Mouse (Mus musculus): ENCODE measurements around the gene Smg6. TPM values are rescaled to one million over a fixed set of nuclear protein-coding genes. Genes with fewer than 3 reads are reported as not detected.

Smg6 gene
- total and polyA plus RNA-seq, 2 experiments from 2014 or later = 7.1 to 21.1 TPM

- H3K27ac ChIP-seq (ENCODE audit: low read depth) = peak overlapping the region; percentile 75
- peaks cover 11% of the 10 kb centered on the region; the same call in 1 of the 2 replicates for H3K4me1 ChIP-seq (ENCODE audit: control insufficient read depth, insufficient read depth)
- no peak for DNase-seq (ENCODE audit: low spot score)
- peak overlapping the region; percentile 74 for H3K4me2 ChIP-seq (ENCODE audit: low read depth, low read length)
- H3K9me3 ChIP-seq (replicated peaks; ENCODE audit: control insufficient read depth, low read length) = no peaks in the 10 kb centered on the region
- peaks cover 8% of the 10 kb centered on the region for H3K27me3 ChIP-seq (ENCODE audit: control insufficient read depth, insufficient read depth, low read length)
- 54% methylated on average over 12 of the region's 12 CpGs for WGBS
- peak overlapping the region; percentile 67 for H3K4me3 ChIP-seq (ENCODE audit: low read depth, low read length)
- no peak for ATAC-seq (ENCODE audit: insufficient read depth, low read depth)
- no peak for TF ChIP-seq CTCF (IDR thresholded peaks at IDR 0.05; ENCODE audit: low read depth)
- no peak for TF ChIP-seq EP300 (IDR thresholded peaks at IDR 0.05; ENCODE audit: low read depth)
- H3K9ac ChIP-seq (replicated peaks; ENCODE audit: low read depth, low read length) = peak overlapping the region; percentile 66
- H3K36me3 ChIP-seq (replicated peaks; ENCODE audit: control insufficient read depth, insufficient read depth, low read length) = peaks cover 25% of the 10 kb centered on the region
Measured at GRCm38 (mm10) chr11:75178011-75178410, 252.4 kb downstream of the Smg6 start.

GRCm38 (mm10) chr11:75178672-75179208, 253.1 kb downstream of the Smg6 start, which contains the start of gene Ovca2:
Ovca2 (minus strand) TSS chr11:75178835.
- H3K27ac ChIP-seq (ENCODE audit: low read depth) = peak within 1 kb of the TSS; percentile 75
- ATAC-seq (ENCODE audit: insufficient read depth, low read depth) (peak; percentile 95), DNase-seq (ENCODE audit: low spot score) (peak; percentile 91)
- peaks cover 3% of the 10 kb centered on the region; the same call in 1 of the 2 replicates for H3K27me3 ChIP-seq (ENCODE audit: control insufficient read depth, insufficient read depth, low read length)
- peaks cover 32% of the 10 kb centered on the region for H3K36me3 ChIP-seq (replicated peaks; ENCODE audit: control insufficient read depth, insufficient read depth, low read length)
- under 1% methylated on average over 33 of the region's 33 CpGs for whole genome bisulfite sequencing
- peak within 1 kb of the TSS; percentile 74 for H3K4me2 ChIP-seq (ENCODE audit: low read depth, low read length)
- H3K9me3 ChIP-seq (replicated peaks; ENCODE audit: control insufficient read depth, low read length) = no peaks in the 10 kb centered on the region
- H3K4me3 ChIP-seq (ENCODE audit: low read depth, low read length) = peak within 1 kb of the TSS; percentile 67
- H3K9ac ChIP-seq (replicated peaks; ENCODE audit: low read depth, low read length) = peak within 1 kb of the TSS; percentile 66
- peaks cover 11% of the 10 kb centered on the region; the same call in 1 of the 2 replicates for H3K4me1 ChIP-seq (ENCODE audit: control insufficient read depth, insufficient read depth)
- TF ChIP-seq EP300 (IDR thresholded peaks at IDR 0.05; ENCODE audit: low read depth) (peak; percentile 45), CTCF (IDR thresholded peaks at IDR 0.05; ENCODE audit: low read depth) (peak; percentile 81)

GRCm38 (mm10) chr11:75183917-75184570, 258.4 kb downstream of the Smg6 start:
- Histone ChIP-seq H3K4me2 (ENCODE audit: low read depth, low read length) (no peak overlapping the region), H3K27ac (ENCODE audit: low read depth) (no peak overlapping the region), H3K4me3 (ENCODE audit: low read depth, low read length) (no peak overlapping the region), H3K27me3 (ENCODE audit: control insufficient read depth, insufficient read depth, low read length) (no peaks in the 10 kb centered on the region), H3K4me1 (ENCODE audit: control insufficient read depth, insufficient read depth) (0 out of 2 replicates have a peak, but pooled peaks cover 6% of the 10 kb centered on the region), H3K9me3 (replicated peaks; ENCODE audit: control insufficient read depth, low read length) (no peaks in the 10 kb centered on the region), H3K9ac (replicated peaks; ENCODE audit: low read depth, low read length) (no peak overlapping the region), H3K36me3 (replicated peaks; ENCODE audit: control insufficient read depth, insufficient read depth, low read length) (peaks cover 45% of the 10 kb centered on the region)
- DNase-seq (ENCODE audit: low spot score) = no peak
- ATAC-seq (ENCODE audit: insufficient read depth, low read depth) = no peak
- 69% methylated on average over 2 of the region's 2 CpGs for WGBS
- TF ChIP-seq CTCF (IDR thresholded peaks at IDR 0.05; ENCODE audit: low read depth) (no peak), EP300 (IDR thresholded peaks at IDR 0.05; ENCODE audit: low read depth) (no peak)

GRCm38 (mm10) chr11:75184573-75184972, 258.9 kb downstream of the Smg6 start:
- Histone ChIP-seq H3K9me3 (replicated peaks; ENCODE audit: control insufficient read depth, low read length) (no peaks in the 10 kb centered on the region), H3K27ac (ENCODE audit: low read depth) (no peak overlapping the region), H3K9ac (replicated peaks; ENCODE audit: low read depth, low read length) (no peak overlapping the region), H3K4me3 (ENCODE audit: low read depth, low read length) (no peak overlapping the region), H3K27me3 (ENCODE audit: control insufficient read depth, insufficient read depth, low read length) (no peaks in the 10 kb centered on the region), H3K4me1 (ENCODE audit: control insufficient read depth, insufficient read depth) (0 out of 2 replicates have a peak, but pooled peaks cover under 1% of the 10 kb centered on the region), H3K4me2 (ENCODE audit: low read depth, low read length) (no peak overlapping the region), H3K36me3 (replicated peaks; ENCODE audit: control insufficient read depth, insufficient read depth, low read length) (peaks cover 45% of the 10 kb centered on the region)
- TF ChIP-seq EP300 (IDR thresholded peaks at IDR 0.05; ENCODE audit: low read depth) (no peak), CTCF (IDR thresholded peaks at IDR 0.05; ENCODE audit: low read depth) (no peak)
- WGBS = 92% methylated on average over 5 of the region's 5 CpGs
- ATAC-seq (ENCODE audit: insufficient read depth, low read depth) (no peak), DNase-seq (ENCODE audit: low spot score) (no peak)

GRCm38 (mm10) chr11:75184986-75185385, 259.4 kb downstream of the Smg6 start:
- peaks cover 45% of the 10 kb centered on the region for H3K36me3 ChIP-seq (replicated peaks; ENCODE audit: control insufficient read depth, insufficient read depth, low read length)
- no peak overlapping the region for H3K27ac ChIP-seq (ENCODE audit: low read depth)
- DNase-seq (ENCODE audit: low spot score) (no peak), ATAC-seq (ENCODE audit: insufficient read depth, low read depth) (no peak)
- H3K9ac ChIP-seq (replicated peaks; ENCODE audit: low read depth, low read length) = no peak overlapping the region
- no peaks in the 10 kb centered on the region for H3K4me1 ChIP-seq (ENCODE audit: control insufficient read depth, insufficient read depth)
- no peaks in the 10 kb centered on the region for H3K27me3 ChIP-seq (ENCODE audit: control insufficient read depth, insufficient read depth, low read length)
- TF ChIP-seq EP300 (IDR thresholded peaks at IDR 0.05; ENCODE audit: low read depth) = no peak
- no peak for TF ChIP-seq CTCF (IDR thresholded peaks at IDR 0.05; ENCODE audit: low read depth)
- H3K9me3 ChIP-seq (replicated peaks; ENCODE audit: control insufficient read depth, low read length) = no peaks in the 10 kb centered on the region
- no peak overlapping the region for H3K4me2 ChIP-seq (ENCODE audit: low read depth, low read length)
- WGBS = 78% methylated on average over 2 of the region's 2 CpGs
- no peak overlapping the region for H3K4me3 ChIP-seq (ENCODE audit: low read depth, low read length)
